Mouse (Mus musculus) MEL (cell line): ENCODE data around the gene Ctbs.

ENCODE experiments used
- CTCF ChIP-seq, 3 experiments: IDR thresholded peaks in 2 of 3; conservative IDR thresholded peaks in 1 of 3; 2 replicates each; pipeline ENCODE4 v1.5.1; 2011 to 2012; ENCODE audit warnings: low read length in 3 of 3, low read depth in 2 of 3, mild to moderate bottlenecking in 2 of 3, improper control_type of control experiment in 1 of 3, inconsistent platforms in 1 of 3, mixed read lengths in 1 of 3, moderate library complexity in 1 of 3; ENCODE audit not compliant: control insufficient read depth in 1 of 3, insufficient read depth in 1 of 3, poor library complexity in 1 of 3, severe bottlenecking in 1 of 3
- EP300 ChIP-seq, 2 experiments: IDR thresholded peaks; 2 replicates each; pipeline ENCODE4 v1.6.1; 2011; ENCODE audit warnings: improper control_type of control experiment in 2 of 2, low read length in 2 of 2, low read depth in 1 of 2, mild to moderate bottlenecking in 1 of 2
- MEF2A ChIP-seq: IDR thresholded peaks from 2 replicates; pipeline ENCODE4 v1.6.1; 2014; ENCODE audit warnings: low read depth, mild to moderate bottlenecking, inconsistent platforms, low read length, improper control_type of control experiment; ENCODE audit not compliant: poor library complexity, insufficient replicate concordance, severe bottlenecking; ENCODE audit errors: extremely low read depth
- POLR2A ChIP-seq, 2 experiments: IDR thresholded peaks; 2 replicates each; pipeline ENCODE4 v1.6.1; 2011 to 2012; ENCODE audit warnings: low read length in 2 of 2, mild to moderate bottlenecking in 2 of 2, control low read depth in 1 of 2, improper control_type of control experiment in 1 of 2, low read depth in 1 of 2, moderate library complexity in 1 of 2; ENCODE audit not compliant: control insufficient read depth in 1 of 2, insufficient read depth in 1 of 2, poor library complexity in 1 of 2
- ZNF384 ChIP-seq: IDR thresholded peaks from 2 replicates; pipeline ENCODE4 v1.6.1; 2012; ENCODE audit warnings: low read depth, mild to moderate bottlenecking, inconsistent platforms, low read length, improper control_type of control experiment

DNA sequence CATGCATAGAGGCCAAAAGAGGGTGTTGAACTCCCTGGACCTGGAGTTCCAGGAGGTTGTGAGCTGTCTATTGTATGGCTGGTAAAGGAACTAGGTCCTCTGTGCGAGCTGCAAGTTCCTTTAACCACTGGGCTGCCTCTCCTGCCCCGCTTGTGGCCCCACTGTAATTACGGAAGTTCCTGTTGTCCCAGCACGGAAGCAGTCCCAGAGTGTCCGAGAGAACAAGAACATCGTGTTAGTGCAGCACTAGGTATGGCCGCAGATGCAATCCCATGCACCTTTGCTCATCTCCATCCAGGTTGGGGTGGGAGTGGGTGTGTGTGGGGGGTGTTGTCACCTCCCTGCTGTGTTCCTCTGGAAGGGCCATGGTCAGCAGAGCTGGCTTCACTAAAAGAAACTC lies 4.7 kb upstream of the Ctbs start:
- no peak for TF ChIP-seq POLR2A (IDR thresholded peaks at IDR 0.05; ENCODE audit: control insufficient read depth in 1 of 2, insufficient read depth in 1 of 2, low read depth in 1 of 2, low read length in 2 of 2, poor library complexity in 1 of 2)
- no peak for TF ChIP-seq ZNF384
- no peak for TF ChIP-seq CTCF (IDR thresholded peaks at IDR 0.05 in 2 of 3, conservative IDR thresholded peaks at IDR 0.05 in 1 of 3; ENCODE audit: control insufficient read depth in 1 of 3, insufficient read depth in 1 of 3, low read depth in 2 of 3, low read length in 3 of 3, poor library complexity in 1 of 3, severe bottlenecking in 1 of 3)
- TF ChIP-seq MEF2A: no peak
- no peak for TF ChIP-seq EP300 (IDR thresholded peaks at IDR 0.05; ENCODE audit: low read depth in 1 of 2, low read length in 2 of 2)
